Mouse (Mus musculus): ENCODE results near the gene Ttc33. TPM values are rescaled to one million over a fixed set of nuclear protein-coding genes. Genes with fewer than 3 reads are reported as not detected.

Ttc33 gene
- polyA plus RNA-seq, 1 experiment from 2014 or later = 53.6 TPM

DNA sequence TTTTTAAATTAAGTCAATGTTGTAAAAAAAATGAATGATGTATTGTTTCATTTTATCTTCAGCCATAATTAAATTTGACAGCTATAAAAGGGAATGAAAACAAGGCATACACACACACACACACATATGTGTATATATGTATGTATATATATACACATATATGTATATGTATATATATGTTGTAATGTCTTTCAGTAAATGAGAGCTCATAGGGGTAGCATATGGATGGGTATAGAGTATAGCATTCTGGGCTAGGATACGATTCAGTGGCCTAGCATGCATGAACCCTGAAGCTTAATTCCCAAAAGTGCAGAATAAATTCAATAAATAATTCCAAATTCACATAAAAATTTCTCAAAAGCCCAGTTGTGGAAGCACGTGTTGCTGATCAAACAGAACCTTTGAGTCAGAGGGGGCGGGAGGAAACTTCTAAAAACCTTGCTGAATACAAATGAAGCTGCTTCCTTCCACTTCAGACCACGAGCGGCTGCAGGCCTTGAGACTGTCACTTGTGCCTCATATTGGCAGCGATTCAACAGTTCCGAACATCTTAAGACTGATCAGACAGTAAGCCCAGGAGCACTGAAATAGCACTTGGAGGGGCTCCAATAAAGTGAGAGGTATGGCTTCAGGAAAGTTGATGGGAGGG lies 51.8 kb downstream of the Ttc33 start:
- ATAC-seq (ENCODE audit: low FRiP score) = no peak
- WGBS = 74% methylated on average over 7 of the region's 7 CpGs
- no peak overlapping the region for H3K27ac ChIP-seq (ENCODE audit: low read depth, low read length)
- no peak overlapping the region for H3K9ac ChIP-seq (ENCODE audit: low read length)
- H3K4me1 ChIP-seq (ENCODE audit: control insufficient read depth, insufficient read depth, low read length) = peaks cover 2% of the 10 kb centered on the region
- H3K36me3 ChIP-seq (ENCODE audit: control insufficient read depth, insufficient read depth, low read length) = no peaks in the 10 kb centered on the region
- DNase-seq (ENCODE audit: low spot score, missing footprints) = no peak
- no peaks in the 10 kb centered on the region for H3K9me3 ChIP-seq (ENCODE audit: control insufficient read depth, low read length)
- H3K4me2 ChIP-seq = no peak overlapping the region
- no peak overlapping the region for H3K4me3 ChIP-seq (ENCODE audit: low read depth, low read length)
- H3K27me3 ChIP-seq (ENCODE audit: control insufficient read depth, insufficient read depth, low read length) = peaks cover 9% of the 10 kb centered on the region

DNA sequence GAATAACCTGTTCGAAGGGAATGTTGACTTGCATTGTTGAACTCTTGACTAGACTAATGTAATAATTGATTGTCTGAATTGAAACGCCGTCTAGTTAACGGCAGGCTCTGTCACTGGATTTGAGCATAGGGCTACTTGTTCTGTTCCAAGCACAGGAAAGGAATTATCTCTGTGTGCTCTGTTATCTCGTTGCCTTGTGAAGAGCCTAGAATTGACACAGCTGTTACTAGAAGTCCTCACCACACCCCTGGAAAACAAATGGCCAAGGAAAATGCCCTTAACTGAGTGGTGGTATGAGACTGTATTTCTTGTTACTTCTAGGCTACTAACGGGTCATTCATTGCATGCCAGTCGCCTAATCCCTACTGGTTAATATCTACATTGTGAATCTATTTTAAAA lies 52.7 kb downstream of the Ttc33 start:
- ATAC-seq (ENCODE audit: low FRiP score) (no peak), DNase-seq (ENCODE audit: low spot score, missing footprints) (no peak)
- Histone ChIP-seq H3K4me2 (no peak overlapping the region), H3K4me1 (ENCODE audit: control insufficient read depth, insufficient read depth, low read length) (peaks cover 11% of the 10 kb centered on the region), H3K9ac (ENCODE audit: low read length) (no peak overlapping the region), H3K9me3 (ENCODE audit: control insufficient read depth, low read length) (no peaks in the 10 kb centered on the region), H3K27me3 (ENCODE audit: control insufficient read depth, insufficient read depth, low read length) (peaks cover 18% of the 10 kb centered on the region), H3K4me3 (ENCODE audit: low read depth, low read length) (no peak overlapping the region), H3K27ac (ENCODE audit: low read depth, low read length) (no peak overlapping the region), H3K36me3 (ENCODE audit: control insufficient read depth, insufficient read depth, low read length) (no peaks in the 10 kb centered on the region)
- WGBS = 80% methylated on average over 7 of the region's 7 CpGs

DNA sequence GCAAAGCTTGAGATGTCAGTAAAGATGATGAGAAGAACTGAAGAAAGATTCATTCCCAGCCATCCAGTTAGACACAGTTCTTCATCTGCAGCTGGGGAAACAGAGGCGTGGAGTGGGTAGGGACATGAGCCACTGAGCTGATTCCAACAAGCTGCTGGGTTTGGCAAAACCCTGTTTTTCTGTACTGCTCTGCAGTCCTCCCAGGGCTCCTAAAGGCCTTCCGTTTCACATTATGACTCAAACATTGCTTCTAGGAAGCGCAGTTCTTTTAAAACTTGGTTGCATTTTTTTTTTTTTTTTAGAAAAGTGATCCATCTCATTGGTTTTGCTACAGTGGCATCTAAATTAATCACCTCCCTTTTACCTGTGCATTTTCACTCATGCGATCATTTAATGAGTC lies 53.2 kb downstream of the Ttc33 start:
- Histone ChIP-seq H3K27me3 (ENCODE audit: control insufficient read depth, insufficient read depth, low read length) (peaks cover 23% of the 10 kb centered on the region), H3K27ac (ENCODE audit: low read depth, low read length) (no peak overlapping the region), H3K4me3 (ENCODE audit: low read depth, low read length) (no peak overlapping the region), H3K9ac (ENCODE audit: low read length) (no peak overlapping the region), H3K4me1 (ENCODE audit: control insufficient read depth, insufficient read depth, low read length) (peaks cover 13% of the 10 kb centered on the region), H3K4me2 (no peak overlapping the region), H3K36me3 (ENCODE audit: control insufficient read depth, insufficient read depth, low read length) (no peaks in the 10 kb centered on the region), H3K9me3 (ENCODE audit: control insufficient read depth, low read length) (no peaks in the 10 kb centered on the region)
- ATAC-seq (ENCODE audit: low FRiP score) (no peak), DNase-seq (ENCODE audit: low spot score, missing footprints) (no peak)
- WGBS = 89% methylated on average over 4 of the region's 4 CpGs

GRCm38 (mm10) chr15:5239361-5239760 lies 54.0 kb downstream of the Ttc33 start:
- Histone ChIP-seq H3K4me1 (ENCODE audit: control insufficient read depth, insufficient read depth, low read length) (peaks cover 18% of the 10 kb centered on the region), H3K9me3 (ENCODE audit: control insufficient read depth, low read length) (no peaks in the 10 kb centered on the region), H3K4me3 (ENCODE audit: low read depth, low read length) (no peak overlapping the region), H3K36me3 (ENCODE audit: control insufficient read depth, insufficient read depth, low read length) (no peaks in the 10 kb centered on the region), H3K4me2 (no peak overlapping the region), H3K27me3 (ENCODE audit: control insufficient read depth, insufficient read depth, low read length) (peaks cover 30% of the 10 kb centered on the region), H3K27ac (ENCODE audit: low read depth, low read length) (no peak overlapping the region), H3K9ac (ENCODE audit: low read length) (no peak overlapping the region)
- DNase-seq (ENCODE audit: low spot score, missing footprints) (no peak), ATAC-seq (ENCODE audit: low FRiP score) (no peak)
- 73% methylated on average over 4 of the region's 4 CpGs for WGBS

GRCm38 (mm10) chr15:5239901-5240300 lies 54.6 kb downstream of the Ttc33 start:
- H3K4me3 ChIP-seq (ENCODE audit: low read depth, low read length) = no peak overlapping the region
- no peaks in the 10 kb centered on the region for H3K9me3 ChIP-seq (ENCODE audit: control insufficient read depth, low read length)
- no peak overlapping the region for H3K9ac ChIP-seq (ENCODE audit: low read length)
- no peak overlapping the region for H3K27ac ChIP-seq (ENCODE audit: low read depth, low read length)
- 77% methylated on average over 6 of the region's 6 CpGs for WGBS
- H3K27me3 ChIP-seq (ENCODE audit: control insufficient read depth, insufficient read depth, low read length) = peaks cover 35% of the 10 kb centered on the region
- no peak for DNase-seq (ENCODE audit: low spot score, missing footprints)
- ATAC-seq (ENCODE audit: low FRiP score) = no peak
- peaks cover 19% of the 10 kb centered on the region for H3K4me1 ChIP-seq (ENCODE audit: control insufficient read depth, insufficient read depth, low read length)
- no peaks in the 10 kb centered on the region for H3K36me3 ChIP-seq (ENCODE audit: control insufficient read depth, insufficient read depth, low read length)
- H3K4me2 ChIP-seq = no peak overlapping the region

- Histone ChIP-seq H3K27ac (ENCODE audit: low read depth, low read length) (no peak overlapping the region), H3K4me1 (ENCODE audit: control insufficient read depth, insufficient read depth, low read length) (peaks cover 19% of the 10 kb centered on the region), H3K4me2 (no peak overlapping the region), H3K9me3 (ENCODE audit: control insufficient read depth, low read length) (no peaks in the 10 kb centered on the region), H3K27me3 (ENCODE audit: control insufficient read depth, insufficient read depth, low read length) (peaks cover 36% of the 10 kb centered on the region), H3K9ac (ENCODE audit: low read length) (no peak overlapping the region), H3K4me3 (ENCODE audit: low read depth, low read length) (no peak overlapping the region), H3K36me3 (ENCODE audit: control insufficient read depth, insufficient read depth, low read length) (no peaks in the 10 kb centered on the region)
- WGBS = 85% methylated on average over 6 of the region's 6 CpGs
- ATAC-seq (ENCODE audit: low FRiP score) = no peak
- no peak for DNase-seq (ENCODE audit: low spot score, missing footprints)
Observed at GRCm38 (mm10) chr15:5240360-5240759, 55.0 kb downstream of the Ttc33 start.

GRCm38 (mm10) chr15:5241304-5242201 lies 56.2 kb downstream of the Ttc33 start:
- Histone ChIP-seq H3K27ac (ENCODE audit: low read depth, low read length) (no peak overlapping the region), H3K4me3 (ENCODE audit: low read depth, low read length) (peak overlapping the region; percentile 48), H3K4me1 (ENCODE audit: control insufficient read depth, insufficient read depth, low read length) (peaks cover 19% of the 10 kb centered on the region), H3K27me3 (ENCODE audit: control insufficient read depth, insufficient read depth, low read length) (peaks cover 43% of the 10 kb centered on the region), H3K36me3 (ENCODE audit: control insufficient read depth, insufficient read depth, low read length) (no peaks in the 10 kb centered on the region), H3K9ac (ENCODE audit: low read length) (no peak overlapping the region), H3K9me3 (ENCODE audit: control insufficient read depth, low read length) (no peaks in the 10 kb centered on the region), H3K4me2 (peak overlapping the region; percentile 92)
- DNase-seq (ENCODE audit: low spot score, missing footprints) = peak; percentile 94
- 20% methylated on average over 12 of the region's 12 CpGs for WGBS
- no peak; the same call in 1 of the 2 replicates for ATAC-seq (ENCODE audit: low FRiP score)

- H3K4me1 ChIP-seq (ENCODE audit: control insufficient read depth, insufficient read depth, low read length) = peaks cover 19% of the 10 kb centered on the region
- WGBS = 3% methylated on average over 61 of the region's 61 CpGs
- DNase-seq (ENCODE audit: low spot score, missing footprints) = peak; percentile 94
- peak; percentile 53 for ATAC-seq (ENCODE audit: low FRiP score)
- no peak overlapping the region for H3K27ac ChIP-seq (ENCODE audit: low read depth, low read length)
- H3K36me3 ChIP-seq (ENCODE audit: control insufficient read depth, insufficient read depth, low read length) = no peaks in the 10 kb centered on the region
- H3K4me2 ChIP-seq = peak overlapping the region; percentile 92
- peak overlapping the region; percentile 42; the same call in 1 of the 2 replicates for H3K9ac ChIP-seq (ENCODE audit: low read length)
- H3K4me3 ChIP-seq (ENCODE audit: low read depth, low read length) = peak overlapping the region; percentile 48
- H3K9me3 ChIP-seq (ENCODE audit: control insufficient read depth, low read length) = no peaks in the 10 kb centered on the region
- peaks cover 43% of the 10 kb centered on the region for H3K27me3 ChIP-seq (ENCODE audit: control insufficient read depth, insufficient read depth, low read length)
Observed at GRCm38 (mm10) chr15:5242241-5243035, 57.1 kb downstream of the Ttc33 start.
